In the genomic region with DNA sequence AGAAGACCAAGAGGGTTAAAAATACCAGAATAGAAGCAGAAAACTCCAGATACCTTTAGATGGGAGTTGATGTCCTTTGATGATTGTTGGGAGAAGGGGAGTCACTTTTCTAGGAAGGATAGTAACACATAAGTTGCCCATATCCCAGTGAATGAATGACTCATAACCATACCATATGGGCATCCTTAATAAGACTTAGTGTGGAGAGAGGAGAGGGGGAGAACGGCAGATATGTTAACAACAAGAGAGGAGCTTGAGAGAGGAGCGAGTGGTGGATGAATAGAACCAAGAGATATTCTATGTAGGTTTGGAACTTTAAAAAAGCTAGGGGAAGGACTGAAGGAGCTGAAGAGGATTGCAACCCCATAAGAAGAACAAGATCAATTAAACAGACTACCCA, we compare ENCODE assay signal across 31 mouse cellular contexts.
"Had no signal": no experiment of that assay in that cellular context is flagged by ENCODE, and none has a peak within 500 bp of the region (broad histone marks: within the 10 kb centered on the region; RNA-seq: fewer than 3 reads in every experiment).

No protein-coding gene starts in this region.

- DNase-seq: left cerebral cortex, postnatal 4 days; liver; liver, embryonic 13.5 days; liver, postnatal 0 days; lung, adult 18-20 months; lung, adult 2 months; lung, embryonic 14.5 days; lung, postnatal 10 days; lung, postnatal 14 days; lung, postnatal 36 days; midbrain, embryonic 14.5 days had no signal

- H3K4me3 ChIP-seq: limb, embryonic 10.5 days; limb, embryonic 12.5 days; limb, embryonic 13.5 days; limb, embryonic 15.5 days; liver, embryonic 12.5 days; liver, embryonic 13.5 days; liver, embryonic 15.5 days; lung, embryonic 15.5 days; megakaryocyte, embryonic 14.5 days; midbrain, embryonic 10.5 days; midbrain, embryonic 12.5 days; midbrain, embryonic 13.5 days; midbrain, embryonic 15.5 days; myocyte; neural tube, embryonic 12.5 days had no signal

- H3K9ac ChIP-seq: limb, embryonic 12.5 days; limb, embryonic 13.5 days; limb, embryonic 15.5 days; liver, embryonic 12.5 days; liver, embryonic 13.5 days; liver, embryonic 14.5 days; liver, embryonic 15.5 days; liver, postnatal 0 days; lung, embryonic 14.5 days; lung, embryonic 15.5 days; midbrain, embryonic 12.5 days; midbrain, embryonic 13.5 days; midbrain, embryonic 15.5 days; neural tube, embryonic 12.5 days had no signal

- H3K4me1 ChIP-seq: limb, embryonic 10.5 days; limb, embryonic 12.5 days; limb, embryonic 13.5 days; limb, embryonic 15.5 days; liver, embryonic 12.5 days; liver, embryonic 13.5 days; liver, embryonic 15.5 days; lung, embryonic 15.5 days; megakaryocyte, embryonic 14.5 days; midbrain, embryonic 10.5 days; midbrain, embryonic 12.5 days; midbrain, embryonic 15.5 days; neural tube, embryonic 12.5 days had no signal

- H3K4me2 ChIP-seq: limb, embryonic 12.5 days; limb, embryonic 13.5 days; limb, embryonic 15.5 days; liver, embryonic 11.5 days; liver, embryonic 12.5 days; liver, embryonic 13.5 days; liver, embryonic 15.5 days; lung, embryonic 14.5 days; lung, embryonic 15.5 days; midbrain, embryonic 11.5 days; midbrain, embryonic 12.5 days; midbrain, embryonic 13.5 days; midbrain, embryonic 15.5 days; neural tube, embryonic 12.5 days had no signal

- H3K9me3 ChIP-seq: limb, embryonic 10.5 days; limb, embryonic 12.5 days; limb, embryonic 13.5 days; limb, embryonic 15.5 days; liver, embryonic 12.5 days; liver, embryonic 13.5 days; liver, embryonic 15.5 days; lung, embryonic 15.5 days; megakaryocyte, embryonic 14.5 days; midbrain, embryonic 10.5 days; midbrain, embryonic 12.5 days; midbrain, embryonic 13.5 days; midbrain, embryonic 15.5 days; neural tube, embryonic 12.5 days had no signal

- H3K27ac ChIP-seq: limb, embryonic 10.5 days; limb, embryonic 12.5 days; limb, embryonic 13.5 days; limb, embryonic 15.5 days; liver, embryonic 12.5 days; liver, embryonic 13.5 days; liver, embryonic 14.5 days; liver, embryonic 15.5 days; lung, embryonic 15.5 days; macrophage; midbrain, embryonic 10.5 days; midbrain, embryonic 12.5 days; midbrain, embryonic 13.5 days; midbrain, embryonic 15.5 days; neural tube, embryonic 12.5 days had no signal

- ATAC-seq: liver, embryonic 12.5 days; liver, postnatal 0 days; lung, postnatal 0 days; midbrain, embryonic 13.5 days; midbrain, embryonic 15.5 days; midbrain, embryonic 16.5 days had no signal

- H3K36me3 ChIP-seq: limb, embryonic 10.5 days; limb, embryonic 12.5 days; limb, embryonic 13.5 days; limb, embryonic 15.5 days; liver, embryonic 12.5 days; liver, embryonic 13.5 days; liver, embryonic 15.5 days; lung, embryonic 15.5 days; midbrain, embryonic 10.5 days; midbrain, embryonic 12.5 days; midbrain, embryonic 13.5 days; midbrain, embryonic 15.5 days; neural tube, embryonic 12.5 days had no signal

- H3K27me3 ChIP-seq: limb, embryonic 12.5 days; limb, embryonic 13.5 days; limb, embryonic 15.5 days; liver, embryonic 12.5 days; liver, embryonic 13.5 days; liver, embryonic 15.5 days; lung, embryonic 15.5 days; megakaryocyte, embryonic 14.5 days; midbrain, embryonic 12.5 days; midbrain, embryonic 13.5 days; midbrain, embryonic 15.5 days; neural tube, embryonic 12.5 days had no signal
